Mouse (Mus musculus) stomach, embryonic 15.5 days (tissue): Measurements from ENCODE around the gene Tomm40. TPM values are rescaled to one million over a fixed set of nuclear protein-coding genes. Genes with fewer than 3 reads are reported as not detected.

Experiments used
- ATAC-seq: fragments of 200-750 bp; cut with Nextera tagmentation; 2 replicates; pipeline ENCODE4 v1.8.0; 2017; ENCODE audit warnings: low read depth, moderate number of reproducible peaks, moderate TSS enrichment; ENCODE audit not compliant: insufficient read depth, low FRiP score
- H3K27ac ChIP-seq: fragments of 300-500 bp; sonication (generic); 2 replicates; pipeline ENCODE4 v1.5.1; 2015; ENCODE audit warnings: mild to moderate bottlenecking, inconsistent platforms
- H3K27me3 ChIP-seq: fragments of 300-500 bp; sonication (generic); replicated peaks from 2 replicates; pipeline ENCODE4 v1.6.1; 2015; ENCODE audit warnings: inconsistent platforms
- H3K36me3 ChIP-seq: fragments of 300-500 bp; sonication (generic); 2 replicates; pipeline ENCODE4 v1.6.1; 2015; ENCODE audit warnings: inconsistent platforms
- H3K4me1 ChIP-seq: fragments of 300-500 bp; sonication (generic); 2 replicates; pipeline ENCODE4 v1.6.1; 2015; ENCODE audit warnings: inconsistent platforms
- H3K4me2 ChIP-seq: fragments of 300-500 bp; sonication (generic); 2 replicates; pipeline ENCODE4 v1.6.1; 2015; ENCODE audit warnings: mild to moderate bottlenecking, inconsistent platforms
- H3K4me3 ChIP-seq: fragments of 300-500 bp; sonication (generic); replicated peaks from 2 replicates; pipeline ENCODE4 v1.5.1; 2015; ENCODE audit warnings: inconsistent platforms
- H3K9ac ChIP-seq: fragments of 300-500 bp; sonication (generic); 2 replicates; pipeline ENCODE4 v1.6.1; 2015; ENCODE audit warnings: inconsistent platforms
- H3K9me3 ChIP-seq: fragments of 300-500 bp; sonication (generic); 2 replicates; pipeline ENCODE4 v1.6.1; 2016; ENCODE audit warnings: inconsistent platforms
- WGBS: fragments of 180-500 bp; shearing (Covaris S2); methylation state at CpG from one replicate; pipeline ENCODE4 v1.1.7; 2015; 5-methylcytosine and 5-hydroxymethylcytosine counted together
- polyA plus RNA-seq: library from polyadenylated mRNA; unstranded; fragments of >200 nt; fragmentation: Nextera tagmentation; extraction: Ambion mirVana; gene quantifications from 2 replicates; pipeline ENCODE4 v1.2.1, GENCODE M21; 2015

Gene Tomm40
- polyA plus RNA-seq, 1 experiment from 2014 or later = 161 TPM

DNA sequence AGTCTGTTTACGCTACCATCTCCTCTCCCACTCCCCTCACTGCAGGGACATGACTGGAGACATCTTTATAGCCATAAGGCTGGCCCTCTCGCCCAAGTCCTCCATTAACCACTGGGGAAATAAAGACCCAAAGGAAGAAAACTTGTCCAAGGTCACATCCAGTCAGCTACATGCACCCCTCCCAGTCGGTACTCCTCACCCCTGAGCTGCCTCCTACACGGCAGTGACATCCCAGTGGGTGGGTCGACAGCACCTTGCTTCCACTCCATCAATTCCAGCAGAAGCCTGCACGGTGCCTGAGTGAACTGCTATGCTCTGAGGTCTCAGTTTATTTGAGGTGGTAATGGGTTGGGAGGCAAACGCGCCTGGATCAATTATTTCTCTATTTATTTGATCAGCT, 51.3 kb downstream of the Tomm40 start:
- Histone ChIP-seq H3K9me3 (no peaks in the 10 kb centered on the region), H3K27me3 (no peaks in the 10 kb centered on the region), H3K27ac (0 out of 2 replicates have a peak overlapping the region, but pooled peaks have one; percentile 96), H3K4me3 (peak overlapping the region; percentile 100), H3K4me1 (peaks cover 17% of the 10 kb centered on the region), H3K36me3 (0 out of 2 replicates have a peak, but pooled peaks cover 6% of the 10 kb centered on the region), H3K9ac (peak overlapping the region; percentile 99), H3K4me2 (peak overlapping the region; percentile 83)
- no peak for ATAC-seq
- 10% methylated on average over 8 of the region's 8 CpGs for WGBS

DNA sequence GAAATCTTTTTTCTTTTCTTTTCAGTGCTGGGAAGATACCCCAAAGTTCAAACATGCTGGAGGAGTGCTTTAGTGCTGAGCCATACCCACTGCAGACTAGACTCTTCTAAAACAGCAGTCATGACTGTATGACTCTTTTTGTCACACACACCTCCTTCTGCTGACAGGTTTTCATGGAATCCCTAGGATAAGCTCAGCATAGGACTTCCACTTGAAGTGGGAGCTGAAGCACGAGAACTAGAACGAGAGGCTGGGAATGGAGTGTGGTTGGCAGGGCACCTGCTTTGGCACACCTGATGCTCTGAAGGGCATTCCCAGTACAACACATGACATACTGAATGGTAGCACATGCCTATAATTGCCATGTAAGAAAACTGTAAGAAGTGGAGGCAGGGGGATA, 62.6 kb downstream of the Tomm40 start:
- Histone ChIP-seq H3K27me3 (no peaks in the 10 kb centered on the region), H3K4me3 (no peak overlapping the region), H3K4me2 (no peak overlapping the region), H3K9me3 (no peaks in the 10 kb centered on the region), H3K4me1 (no peaks in the 10 kb centered on the region), H3K27ac (no peak overlapping the region), H3K36me3 (peaks cover 45% of the 10 kb centered on the region), H3K9ac (no peak overlapping the region)
- no peak for ATAC-seq
- 88% methylated on average over 2 of the region's 2 CpGs for WGBS

Other genes starting within 250 kb of the Tomm40 start
- 2.2 and 2.4 TPM in 2 replicates for gene Bloc1s3, start 207.1 kb downstream of the Tomm40 start, polyA plus RNA-seq
- 103 and 105 TPM in 2 replicates for gene Trappc6a, start 207.0 kb downstream of the Tomm40 start, polyA plus RNA-seq
- 0.30 and 0.83 TPM in 2 replicates for gene Nkpd1, start 197.6 kb downstream of the Tomm40 start, polyA plus RNA-seq
- 25.3 and 28.2 TPM in 2 replicates for gene Ppp1r37, start 152.4 kb downstream of the Tomm40 start, polyA plus RNA-seq
- gene Zfp296, start 138.2 kb downstream of the Tomm40 start, polyA plus RNA-seq = 1.7 and 2.6 TPM in 2 replicates
- gene Gemin7, start 137.8 kb downstream of the Tomm40 start, polyA plus RNA-seq = 143 and 157 TPM in 2 replicates
- 44.8 and 48.3 TPM in 2 replicates for gene Clasrp, start 111.0 kb downstream of the Tomm40 start, polyA plus RNA-seq
- 9.0 and 10.1 TPM in 2 replicates for gene Relb, start 86.0 kb downstream of the Tomm40 start, polyA plus RNA-seq
- 79.7 and 85.8 TPM in 2 replicates for gene Clptm1, start 50.4 kb downstream of the Tomm40 start, polyA plus RNA-seq
- 47.3 and 98.1 TPM in 2 replicates for gene Apoc2, start 37.5 kb downstream of the Tomm40 start, polyA plus RNA-seq
- 3.1 TPM in 1 of 2 replicates, not detected in the other for gene Gm44805, start 34.0 kb downstream of the Tomm40 start, polyA plus RNA-seq
- 8.0 and 23.5 TPM in 2 replicates for gene Apoc4, start 34.0 kb downstream of the Tomm40 start, polyA plus RNA-seq
- gene Apoc1, start 22.8 kb downstream of the Tomm40 start, polyA plus RNA-seq = 36.2 and 52.7 TPM in 2 replicates
- gene Apoe, start 16.2 kb downstream of the Tomm40 start, polyA plus RNA-seq = 363 and 515 TPM in 2 replicates
- 129 and 136 TPM in 2 replicates for gene Nectin2, start 35.0 kb upstream of the Tomm40 start, polyA plus RNA-seq
- gene Bcam, start 55.6 kb upstream of the Tomm40 start, polyA plus RNA-seq = 129 and 151 TPM in 2 replicates
- 24.3 and 24.6 TPM in 2 replicates for gene Cblc, start 81.4 kb upstream of the Tomm40 start, polyA plus RNA-seq
- gene Bcl3, start 107.3 kb upstream of the Tomm40 start, polyA plus RNA-seq = 8.9 and 10.4 TPM in 2 replicates
- 0.39 TPM in 1 of 2 replicates, not detected in the other for gene Gm19345, start 136.6 kb upstream of the Tomm40 start, polyA plus RNA-seq
- gene Ceacam16, start 145.9 kb upstream of the Tomm40 start, polyA plus RNA-seq = 0.09 TPM in 1 of 2 replicates, not detected in the other
- gene Ceacam19, start 172.5 kb upstream of the Tomm40 start, polyA plus RNA-seq = 0.64 and 1.1 TPM in 2 replicates
- gene Pvr, start 205.7 kb upstream of the Tomm40 start, polyA plus RNA-seq = 12.8 and 13.9 TPM in 2 replicates
- 2.7 and 3.1 TPM in 2 replicates for gene Igsf23, start 235.3 kb upstream of the Tomm40 start, polyA plus RNA-seq
- 0.14 and 0.15 TPM in 2 replicates for gene Ceacam20, start 250.0 kb upstream of the Tomm40 start, polyA plus RNA-seq